Mouse (Mus musculus) colon, adult 2 months (tissue): Measurements from ENCODE around the gene Ccno. TPM values are rescaled to one million over a fixed set of nuclear protein-coding genes. Genes with fewer than 3 reads are reported as not detected.

Source experiments
- polyA plus RNA-seq: library from polyadenylated mRNA; depleted of rRNA; stranded (reverse); fragments of >200 nt; gene quantifications from 2 replicates; pipeline ENCODE4 v1.2.3, GENCODE M21; 2012; rRNA removed

The Ccno gene
- polyA plus RNA-seq: 0.28 and 0.67 TPM in 2 replicates

DNA sequence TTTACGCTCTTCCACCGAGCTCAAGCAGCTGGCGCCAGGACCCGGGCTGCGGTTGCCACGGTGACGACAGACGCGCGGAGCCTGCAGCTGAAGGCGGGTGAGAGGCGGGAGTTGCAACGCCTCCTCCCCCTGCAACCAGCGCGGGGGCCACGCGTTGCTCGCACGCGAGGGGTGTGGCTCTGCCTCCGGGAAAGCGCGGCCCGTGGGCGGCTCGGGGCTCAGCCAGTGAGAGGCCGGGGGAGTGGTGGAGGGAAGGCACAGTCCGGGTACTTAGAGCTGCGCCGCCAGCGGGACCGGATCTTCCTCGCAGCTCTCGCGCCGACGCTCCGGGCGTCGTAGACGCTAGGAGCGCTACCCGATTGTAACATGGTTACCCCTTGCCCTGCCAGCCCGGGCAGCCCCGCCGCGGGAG, at the start of gene Ccno:
Gene Ccno, plus strand, starts transcription at position 271 of the 412 bp plus-strand sequence.

DNA sequence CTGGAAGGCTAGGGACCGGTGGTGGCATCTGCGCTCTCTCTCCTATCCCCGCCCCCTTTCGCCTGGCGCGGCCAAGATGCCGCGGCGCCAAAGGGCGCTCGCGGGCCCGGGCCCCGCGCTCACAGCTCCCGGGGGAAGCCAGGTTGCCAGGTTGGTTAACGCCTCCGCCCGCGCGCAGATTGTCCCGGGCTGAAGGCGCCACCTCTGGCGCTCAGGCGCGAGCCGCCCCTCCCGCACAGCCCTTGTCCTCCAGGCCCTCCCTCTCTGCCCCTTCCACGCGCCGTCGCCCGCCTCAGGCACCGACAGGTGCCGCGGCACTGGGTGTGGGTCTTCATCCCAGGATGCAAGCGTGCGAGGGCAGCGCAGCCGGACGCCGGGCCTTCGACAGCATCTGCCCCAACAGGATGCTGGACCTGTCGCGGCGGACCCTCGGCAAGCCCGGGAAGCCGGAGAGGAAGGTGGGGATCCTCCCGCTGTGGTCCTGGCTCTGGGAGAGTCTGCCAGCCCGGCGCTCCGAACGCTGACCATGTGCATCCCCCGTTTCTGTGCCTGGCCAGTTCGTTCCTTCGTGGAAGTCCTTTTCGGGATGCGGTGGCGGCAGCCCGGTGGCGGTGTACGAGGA, 6.0 kb downstream of the Ccno start, which contains the start of gene Mcidas:
Gene Mcidas, plus strand, starts transcription at position 315 of the 622 bp plus-strand sequence.

GRCm38 (mm10) chr13:113034950-113035421, 47.4 kb downstream of the Ccno start, which contains the start of gene Cdc20b:
Gene Cdc20b (plus strand): TSS chr13:113035111.

Other genes starting within 250 kb of the Ccno start
- gene Plpp1, start 187.0 kb upstream of the Ccno start, polyA plus RNA-seq: 58.8 and 59.9 TPM in 2 replicates
- gene Mtrex, start 60.4 kb upstream of the Ccno start, polyA plus RNA-seq: 1.8 and 3.1 TPM in 2 replicates
- 1.6 and 1.7 TPM in 2 replicates for gene Dhx29, start 60.3 kb upstream of the Ccno start, polyA plus RNA-seq
- gene Mcidas, start 6.0 kb downstream of the Ccno start, polyA plus RNA-seq: not detected in 2 replicates
- gene Cdc20b, start 47.3 kb downstream of the Ccno start, polyA plus RNA-seq: not detected in 2 replicates
- 0.98 and 1.4 TPM in 2 replicates for gene Gpx8, start 58.6 kb downstream of the Ccno start, polyA plus RNA-seq
- gene Gzma, start 113.2 kb downstream of the Ccno start, polyA plus RNA-seq: 0.27 and 0.45 TPM in 2 replicates
- gene Esm1, start 221.9 kb downstream of the Ccno start, polyA plus RNA-seq: 2.2 and 2.9 TPM in 2 replicates
- gene Gzmk, start 238.1 kb downstream of the Ccno start, polyA plus RNA-seq: not detected in 2 replicates